Mouse (Mus musculus) layer of hippocampus, postnatal 10 days (tissue): ENCODE measurements around the gene Slc6a16. TPM values are rescaled to one million over a fixed set of nuclear protein-coding genes. Genes with fewer than 3 reads are reported as not detected.

Experiments
- DNase-seq, 2 experiments: peaks; one replicate each; pipeline ENCODE4 v3.0.0; 2021; ENCODE audit warnings: low spot score in 2 of 2
- total RNA-seq, 2 experiments: library from RNA; stranded (reverse); gene quantifications; 2 replicates each; pipeline ENCODE4 v1.2.3; 2021

Slc6a16 gene
- total RNA-seq, 2 experiments from 2014 or later = 1.0 to 1.2 TPM

GRCm38 (mm10) chr7:45216442-45217183 lies 24.3 kb upstream of the Slc6a16 start:
- DNase-seq = peak; percentile 47 to 72

GRCm38 (mm10) chr7:45221680-45222079 lies 19.2 kb upstream of the Slc6a16 start:
- no peak for DNase-seq

GRCm38 (mm10) chr7:45224826-45225225 lies 16.1 kb upstream of the Slc6a16 start:
- no peak for DNase-seq

GRCm38 (mm10) chr7:45226421-45226820 lies 14.5 kb upstream of the Slc6a16 start:
- no peak for DNase-seq

GRCm38 (mm10) chr7:45228548-45228947 lies 12.3 kb upstream of the Slc6a16 start:
- DNase-seq = no peak

- DNase-seq = no peak
These were observed 11.8 kb upstream of the Slc6a16 start for GRCm38 (mm10) chr7:45229046-45229445.

- no peak for DNase-seq
These were observed 11.3 kb upstream of the Slc6a16 start for GRCm38 (mm10) chr7:45229459-45230203.

GRCm38 (mm10) chr7:45231192-45231591 lies 9.7 kb upstream of the Slc6a16 start:
- DNase-seq = no peak

GRCm38 (mm10) chr7:45231941-45232340 lies 8.9 kb upstream of the Slc6a16 start:
- DNase-seq = no peak

GRCm38 (mm10) chr7:45232716-45233465 lies 8.0 kb upstream of the Slc6a16 start:
- no peak for DNase-seq

- peak; percentile 51 to 54 for DNase-seq
These were observed 7.1 kb upstream of the Slc6a16 start for GRCm38 (mm10) chr7:45233580-45234332.

- peak in 1 of 2 experiments; percentile 19 for DNase-seq
These were observed 6.5 kb upstream of the Slc6a16 start for GRCm38 (mm10) chr7:45234333-45234841.

GRCm38 (mm10) chr7:45234922-45235571 lies 5.8 kb upstream of the Slc6a16 start:
- peak; percentile 30 to 43 for DNase-seq

- no peak for DNase-seq
These were observed 5.2 kb upstream of the Slc6a16 start for GRCm38 (mm10) chr7:45235656-45236180.

- no peak for DNase-seq
These were observed 2.9 kb upstream of the Slc6a16 start for GRCm38 (mm10) chr7:45237747-45238699.

GRCm38 (mm10) chr7:45238723-45239496 lies 2.0 kb upstream of the Slc6a16 start, which contains the start of gene Cd37:
Gene Cd37 (minus strand): TSS chr7:45239115.
- no peak for DNase-seq

- DNase-seq = no peak
These were observed 776 bp upstream of the Slc6a16 start for GRCm38 (mm10) chr7:45240109-45240508.

GRCm38 (mm10) chr7:45241389-45241749 lies 484 bp downstream of the Slc6a16 start:
- no peak for DNase-seq
